Mouse (Mus musculus): Measurements from ENCODE around the gene Fgf11.

Fgf11 gene

DNA sequence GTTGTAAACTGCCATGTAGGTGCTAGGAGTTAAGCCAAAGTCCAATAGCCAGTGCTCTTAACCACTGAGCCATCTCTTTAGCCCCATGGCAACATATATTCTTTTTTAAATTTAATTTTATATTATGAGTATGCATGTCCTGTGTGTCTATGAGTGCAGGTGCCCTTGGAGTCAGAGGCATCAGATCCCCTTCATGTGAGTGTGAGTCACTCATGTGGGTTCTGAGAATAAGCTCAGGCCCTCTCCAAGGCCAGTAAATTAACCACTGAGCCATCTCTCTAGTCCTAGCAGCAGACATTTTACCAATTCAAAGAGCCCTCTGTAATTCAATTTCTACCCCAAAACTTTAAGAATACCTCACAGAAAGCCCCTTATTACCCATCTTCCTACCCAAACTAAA lies 49.0 kb downstream of the Fgf11 start:
- no peak for DNase-seq

DNA sequence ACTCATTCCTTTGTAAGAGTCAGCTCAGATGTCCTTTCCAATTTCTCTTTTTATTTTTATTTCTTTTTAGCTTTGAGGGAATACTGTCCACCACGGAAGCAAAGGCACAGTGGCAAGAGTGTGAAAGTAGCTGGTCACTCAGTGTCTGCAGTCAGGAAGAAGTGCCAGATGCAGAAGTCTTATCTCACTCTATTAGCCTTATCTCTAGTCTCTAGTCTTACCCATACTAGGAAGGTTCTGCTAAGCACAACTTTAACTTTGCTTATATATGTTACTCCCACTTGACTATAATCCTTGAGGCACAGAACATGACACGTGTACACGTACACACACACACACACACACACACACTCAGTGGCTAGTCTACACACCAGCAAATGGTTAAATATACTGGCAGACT lies 50.0 kb downstream of the Fgf11 start:
- no peak for DNase-seq

Measured in cerebellum, adult 11-12 months (tissue).